Mouse (Mus musculus): Measurements from ENCODE around the gene Taf6l.

DNA sequence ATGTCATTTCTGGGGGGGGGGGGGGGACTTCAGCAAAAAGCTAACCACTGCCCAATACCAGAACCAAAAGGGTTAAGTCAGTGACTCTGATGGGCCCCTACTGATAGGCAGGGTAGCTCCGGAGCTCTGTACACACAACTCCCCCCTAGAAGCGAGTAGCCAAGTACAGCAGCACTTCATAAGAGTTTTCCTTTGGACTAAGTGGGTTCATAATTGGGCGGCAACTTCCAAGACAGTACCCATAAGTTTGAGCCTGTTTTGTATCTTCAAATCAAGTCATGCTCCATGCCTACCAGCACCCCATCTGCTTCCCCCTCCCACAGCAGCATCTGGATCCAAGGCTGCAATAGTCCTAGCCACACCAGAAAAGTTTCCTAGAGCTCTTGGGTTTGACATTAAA, 30.6 kb downstream of the Taf6l start:
- no peak for TF ChIP-seq MAFK (IDR thresholded peaks at IDR 0.05; ENCODE audit: insufficient replicate concordance, low read length)
- no peak for TF ChIP-seq IRF4 (IDR thresholded peaks at IDR 0.05; ENCODE audit: low read depth, low read length)
- no peak for TF ChIP-seq MAX (IDR thresholded peaks at IDR 0.05; ENCODE audit: low read length)
- no peak for TF ChIP-seq POLR2A (IDR thresholded peaks at IDR 0.05; ENCODE audit: low read depth, low read length)
- no peak for TF ChIP-seq ETS1 (conservative IDR thresholded peaks at IDR 0.05; ENCODE audit: low read depth, low read length)
- TF ChIP-seq USF1 (IDR thresholded peaks at IDR 0.05; ENCODE audit: low read depth, low read length), result no peak
- no peak for TF ChIP-seq CTCF (conservative IDR thresholded peaks at IDR 0.05 in 1 of 2, IDR thresholded peaks at IDR 0.05 in 1 of 2; ENCODE audit: low read depth in 2 of 2, low read length in 2 of 2)
- TF ChIP-seq MEF2A (IDR thresholded peaks at IDR 0.05; ENCODE audit: borderline replicate concordance, low read depth, low read length), result no peak
- no peak for TF ChIP-seq UBTF (IDR thresholded peaks at IDR 0.05; ENCODE audit: low read depth, low read length)
- TF ChIP-seq HCFC1 (IDR thresholded peaks at IDR 0.05; ENCODE audit: low read depth, low read length), result no peak
- no peak for TF ChIP-seq MXI1 (IDR thresholded peaks at IDR 0.05; ENCODE audit: low read depth, low read length)
- TF ChIP-seq RAD21 (IDR thresholded peaks at IDR 0.05; ENCODE audit: low read depth, low read length), result no peak
- no peak for TF ChIP-seq MYC (IDR thresholded peaks at IDR 0.05; ENCODE audit: low read depth, low read length)
- TF ChIP-seq ZC3H11A (IDR thresholded peaks at IDR 0.05; ENCODE audit: low read depth, low read length), result no peak

All from CH12.LX (cell line).